Mouse (Mus musculus): ENCODE data around the gene Arsg.

DNA sequence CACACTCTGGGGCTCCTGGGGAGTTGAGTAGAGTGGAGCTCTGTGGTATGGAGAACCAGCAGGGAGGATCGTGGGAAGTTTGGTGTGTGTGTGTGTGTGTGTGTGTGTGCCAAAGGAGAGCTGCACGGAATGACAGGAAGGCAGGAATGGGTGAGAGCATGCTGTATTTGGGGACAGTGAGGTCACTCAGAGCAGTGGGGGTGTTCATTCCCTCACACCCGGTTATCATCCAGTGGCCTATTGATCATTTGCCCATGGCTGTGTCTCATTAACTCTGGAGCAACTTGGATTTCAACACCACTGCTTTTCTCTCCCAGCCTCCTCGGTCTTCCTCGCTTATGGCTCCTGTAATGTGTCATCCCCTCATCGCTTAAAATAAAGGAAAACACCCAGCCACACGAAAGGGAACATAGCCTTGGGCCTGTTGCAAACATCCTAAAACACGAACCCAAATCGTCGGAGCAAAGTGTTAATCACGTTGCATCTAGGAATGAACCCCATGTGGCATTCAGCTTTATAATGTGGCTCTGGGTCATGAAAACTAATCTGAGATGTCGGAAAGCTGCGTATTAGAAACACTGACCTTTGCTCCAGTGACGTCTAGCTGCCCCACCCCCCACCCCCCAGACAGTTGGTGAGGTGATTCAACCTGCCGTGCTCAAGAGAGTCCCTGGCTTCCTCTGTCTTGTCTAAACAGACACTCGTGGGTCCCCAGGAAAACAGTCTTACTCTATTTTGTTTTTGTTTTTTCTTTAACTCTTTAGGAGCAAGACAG lies 4.6 kb downstream of the Arsg start:
- TF ChIP-seq HCFC1 (IDR thresholded peaks at IDR 0.05; ENCODE audit: borderline replicate concordance, insufficient read depth, low read length) (no peak), ZC3H11A (IDR thresholded peaks at IDR 0.05; ENCODE audit: borderline replicate concordance, low read depth, low read length) (no peak), ZNF384 (IDR thresholded peaks at IDR 0.05; ENCODE audit: low read depth, low read length) (no peak)

Data from ES-E14 (cell line).